ENCODE assay signal across 20 mouse cellular contexts in genomic region chr13:58317768-58318167, GRCm38 (mm10). TPM values are rescaled to one million over a fixed set of nuclear protein-coding genes. Genes with fewer than 3 reads are reported as not detected.
"Had no signal": no experiment of that assay in that cellular context is flagged by ENCODE, and none has a peak within 500 bp of the region (broad histone marks: within the 10 kb centered on the region; RNA-seq: fewer than 3 reads in every experiment).

No protein-coding gene starts in this region.

- H3K9me3 ChIP-seq: intestine, embryonic 15.5 days; kidney, embryonic 15.5 days; liver, embryonic 13.5 days; neural tube, embryonic 12.5 days; stomach, embryonic 15.5 days had no signal

- ATAC-seq: intestine, embryonic 15.5 days had no signal

- H3K27ac ChIP-seq: intestine, embryonic 15.5 days; kidney, embryonic 15.5 days; left cerebral cortex, adult 2 months; liver, embryonic 13.5 days; neural tube, embryonic 12.5 days; stomach, embryonic 15.5 days had no signal

- H3K27me3 ChIP-seq: intestine, embryonic 15.5 days; kidney, embryonic 15.5 days; liver, embryonic 13.5 days; neural tube, embryonic 12.5 days; stomach, embryonic 15.5 days had no signal

- H3K4me2 ChIP-seq: intestine, embryonic 15.5 days; kidney, embryonic 15.5 days; liver, embryonic 13.5 days; neural tube, embryonic 12.5 days; stomach, embryonic 15.5 days had no signal

- H3K4me3 ChIP-seq: intestine, embryonic 15.5 days; kidney, embryonic 15.5 days; left cerebral cortex, adult 2 months; liver, embryonic 13.5 days; neural tube, embryonic 12.5 days; stomach, embryonic 15.5 days had no signal

- H3K4me1 ChIP-seq: intestine, embryonic 15.5 days; kidney, embryonic 15.5 days; neural tube, embryonic 12.5 days; stomach, embryonic 15.5 days had no signal

- DNase-seq: kidney, adult 11 months; kidney, adult 8-10 months; kidney, postnatal 10 days; kidney, postnatal 36 days; layer of hippocampus, postnatal 36 days; liver, embryonic 13.5 days; lung, adult 2 months; lung, postnatal 14 days; lung, postnatal 4 days; retina, postnatal 1 day; right cerebral cortex, postnatal 25 days; spleen, adult 18-20 months; thymus, adult 18-20 months; thymus, postnatal 36 days had no signal

- H3K36me3 ChIP-seq: intestine, embryonic 15.5 days; kidney, embryonic 15.5 days; liver, embryonic 13.5 days; neural tube, embryonic 12.5 days; stomach, embryonic 15.5 days had no signal

- H3K9ac ChIP-seq: intestine, embryonic 15.5 days; kidney, embryonic 15.5 days; liver, embryonic 13.5 days; neural tube, embryonic 12.5 days; stomach, embryonic 15.5 days had no signal

RNA-seq across cellular contexts. Expression of gene Kif27, which starts 41.2 kb away (rescaled TPM):
- polyA plus RNA-seq: liver, adult 2 months had no signal
